10 mouse cellular contexts compared by ENCODE assay signal in genomic region chr7:28593206-28594111, GRCm38 (mm10). TPM values are rescaled to one million over a fixed set of nuclear protein-coding genes. Genes with fewer than 3 reads are reported as not detected.
DNase-seq lines count a peak whose midpoint lies in the region; ATAC-seq and TF ChIP-seq lines count a peak whose summit lies in the region.
"Had no signal": no experiment of that assay in that cellular context is flagged by ENCODE, and none has a peak within 500 bp of the region (broad histone marks: within the 10 kb centered on the region; RNA-seq: fewer than 3 reads in every experiment).

No protein-coding gene starts in this region.

- no peak for TF ChIP-seq CTCF in bone marrow macrophage, adult 2 months (IDR thresholded peaks at IDR 0.05; ENCODE audit: low read depth, low read length)
- TF ChIP-seq CTCF in lung, postnatal 0 days (IDR thresholded peaks at IDR 0.05) = no peak

- no peak for TF ChIP-seq POLR2A in bone marrow macrophage, adult 2 months (IDR thresholded peaks at IDR 0.05; ENCODE audit: borderline replicate concordance, low read depth, low read length)

- H3K4me2 ChIP-seq in hindbrain, embryonic 11.5 days (replicated peaks; ENCODE audit: low read depth, low read length) = no peak overlapping the region
- no peak overlapping the region for H3K4me2 ChIP-seq in hindbrain, embryonic 16.5 days (ENCODE audit: low read length)
- 0 out of 2 replicates have a peak overlapping the region, but pooled peaks have one; percentile 1 for H3K4me2 ChIP-seq in lung, postnatal 0 days (replicated peaks; ENCODE audit: low read depth, low read length)

- no peaks in the 10 kb centered on the region for H3K9me3 ChIP-seq in hindbrain, embryonic 11.5 days (ENCODE audit: control insufficient read depth, low read length)
- no peaks in the 10 kb centered on the region for H3K9me3 ChIP-seq in hindbrain, embryonic 16.5 days (ENCODE audit: control insufficient read depth, low read length)
- no peaks in the 10 kb centered on the region for H3K9me3 ChIP-seq in lung, postnatal 0 days (ENCODE audit: low read length)

- peaks cover 12% of the 10 kb centered on the region for H3K4me1 ChIP-seq in hindbrain, embryonic 11.5 days (replicated peaks; ENCODE audit: control insufficient read depth, insufficient read depth, low read length)
- peaks cover 28% of the 10 kb centered on the region for H3K4me1 ChIP-seq in hindbrain, embryonic 16.5 days (ENCODE audit: control insufficient read depth, insufficient read depth, low read depth, low read length)
- H3K4me1 ChIP-seq in bone marrow macrophage, adult 2 months (ENCODE audit: control insufficient read depth, insufficient read depth, low read length) = peaks cover 40% of the 10 kb centered on the region
- peaks cover 27% of the 10 kb centered on the region for H3K4me1 ChIP-seq in lung, postnatal 0 days (ENCODE audit: insufficient read depth, low read depth, low read length)

- ATAC-seq in hindbrain, embryonic 11.5 days (ENCODE audit: low FRiP score) = no peak
- ATAC-seq in hindbrain, embryonic 16.5 days = no peak
- no peak for ATAC-seq in lung, postnatal 0 days
- ATAC-seq: Patski had no signal

- 0 out of 2 replicates have a peak overlapping the region, but pooled peaks have one; percentile 15 for H3K9ac ChIP-seq in hindbrain, embryonic 11.5 days (ENCODE audit: low read depth, low read length)
- no peak overlapping the region for H3K9ac ChIP-seq in hindbrain, embryonic 16.5 days (ENCODE audit: low read depth, low read length)
- 0 out of 2 replicates have a peak overlapping the region, but pooled peaks have one; percentile 3 for H3K9ac ChIP-seq in lung, postnatal 0 days (replicated peaks; ENCODE audit: low read depth)

- no peak for DNase-seq in hindbrain, embryonic 11.5 days (ENCODE audit: low spot score)
- DNase-seq in heart, postnatal 14 days = peak; percentile 70 to 73
- peak; percentile 45 for DNase-seq in lung, postnatal 0 days (ENCODE audit: low spot score)
- no peak for DNase-seq in ovary, postnatal 14 days (ENCODE audit: low spot score)
- DNase-seq in cerebellum, postnatal 10 days = no peak
- DNase-seq in thymus, postnatal 14 days = no peak

- H3K36me3 ChIP-seq in hindbrain, embryonic 11.5 days (ENCODE audit: control insufficient read depth, insufficient read depth, low read length) = no peaks in the 10 kb centered on the region
- H3K36me3 ChIP-seq in hindbrain, embryonic 16.5 days (ENCODE audit: control insufficient read depth, insufficient read depth, low read length) = no peaks in the 10 kb centered on the region
- no peaks in the 10 kb centered on the region for H3K36me3 ChIP-seq in lung, postnatal 0 days (ENCODE audit: insufficient read depth, low read length)

- intact Hi-C loops in heart, postnatal 14 days (cut with DNase I) = no loop called here

- TF ChIP-seq EP300 in lung, postnatal 0 days (IDR thresholded peaks at IDR 0.05) = 0 out of 2 replicates have a peak, but pooled peaks have one; percentile 11

- H3K27me3 ChIP-seq in hindbrain, embryonic 11.5 days (ENCODE audit: control insufficient read depth, insufficient read depth, low read length) = no peaks in the 10 kb centered on the region
- no peaks in the 10 kb centered on the region for H3K27me3 ChIP-seq in hindbrain, embryonic 16.5 days (replicated peaks; ENCODE audit: control insufficient read depth, insufficient read depth, low read length)
- H3K27me3 ChIP-seq in lung, postnatal 0 days (replicated peaks; ENCODE audit: insufficient read depth, low read length) = no peaks in the 10 kb centered on the region
- H3K27me3 ChIP-seq: Patski had no signal

- H3K4me3 ChIP-seq in hindbrain, embryonic 11.5 days (ENCODE audit: low read depth, low read length) = no peak overlapping the region
- H3K4me3 ChIP-seq in hindbrain, embryonic 16.5 days (ENCODE audit: low read length) = no peak overlapping the region
- H3K4me3 ChIP-seq in bone marrow macrophage, adult 2 months (ENCODE audit: insufficient read depth, low read length) = no peak overlapping the region
- H3K4me3 ChIP-seq in lung, postnatal 0 days (ENCODE audit: low read depth, low read length) = no peak overlapping the region

- 47% methylated on average over 14 of the region's 14 CpGs for WGBS in hindbrain, embryonic 11.5 days
- WGBS in hindbrain, embryonic 16.5 days = 47% methylated on average over 14 of the region's 14 CpGs
- 31% methylated on average over 14 of the region's 14 CpGs for WGBS in lung, postnatal 0 days

- no peak overlapping the region for H3K27ac ChIP-seq in hindbrain, embryonic 11.5 days (ENCODE audit: low read depth, low read length)
- H3K27ac ChIP-seq in hindbrain, embryonic 16.5 days (ENCODE audit: low read depth, low read length) = no peak overlapping the region
- peak overlapping the region; percentile 7; the same call in 1 of the 2 replicates for H3K27ac ChIP-seq in bone marrow macrophage, adult 2 months (ENCODE audit: insufficient read depth, low read depth, low read length)
- H3K27ac ChIP-seq in lung, postnatal 0 days (ENCODE audit: low read length) = peak overlapping the region; percentile 38; the same call in 1 of the 2 replicates

RNA-seq across cellular contexts. Expression of gene Samd4b, which starts 4.5 kb away (rescaled TPM):
- 25.3 and 27.4 TPM in 2 replicates for polyA plus RNA-seq in hindbrain, embryonic 11.5 days (2014; fragmentation: Nextera tagmentation; extraction: Ambion mirVana)
- polyA plus RNA-seq in hindbrain, embryonic 16.5 days (2015; fragmentation: Nextera tagmentation; extraction: Ambion mirVana) = 11.1 and 23.4 TPM in 2 replicates
- polyA plus RNA-seq in bone marrow macrophage, adult 2 months (2012; ENCODE audit: insufficient read depth, insufficient read length, missing spikeins) = 39.4 and 47.4 TPM in 2 replicates
- 10 to 100 TPM; 32.1 to 32.4 TPM for total RNA-seq in heart, postnatal 14 days (2021)
- 12.9 and 13.4 TPM in 2 replicates for polyA plus RNA-seq in lung, postnatal 0 days (2015; fragmentation: Nextera tagmentation; extraction: Ambion mirVana)

RNA-seq across cellular contexts. Expression of gene Pak4, which starts 4.5 kb away (rescaled TPM):
- 30.5 and 32.6 TPM in 2 replicates for polyA plus RNA-seq in hindbrain, embryonic 11.5 days (2014; fragmentation: Nextera tagmentation; extraction: Ambion mirVana)
- polyA plus RNA-seq in hindbrain, embryonic 16.5 days (2015; fragmentation: Nextera tagmentation; extraction: Ambion mirVana) = 18.2 and 21.5 TPM in 2 replicates
- 10.7 and 11.7 TPM in 2 replicates for polyA plus RNA-seq in bone marrow macrophage, adult 2 months (2012; ENCODE audit: insufficient read depth, insufficient read length, missing spikeins)
- 1 to 10 TPM; 8.5 to 9.9 TPM for total RNA-seq in heart, postnatal 14 days (2021)
- polyA plus RNA-seq in lung, postnatal 0 days (2015; fragmentation: Nextera tagmentation; extraction: Ambion mirVana) = 36.3 and 38.2 TPM in 2 replicates

RNA-seq across cellular contexts. Expression of gene Acp7, which starts 37.7 kb away (rescaled TPM):
- polyA plus RNA-seq in hindbrain, embryonic 11.5 days (2014; fragmentation: Nextera tagmentation; extraction: Ambion mirVana) = not detected in 2 replicates
- polyA plus RNA-seq in hindbrain, embryonic 16.5 days (2015; fragmentation: Nextera tagmentation; extraction: Ambion mirVana) = 0.31 and 0.34 TPM in 2 replicates
- polyA plus RNA-seq in bone marrow macrophage, adult 2 months (2012; ENCODE audit: insufficient read depth, insufficient read length, missing spikeins) = not detected in 2 replicates
- total RNA-seq in heart, postnatal 14 days (2021) = not detected
- not detected in 2 replicates for polyA plus RNA-seq in lung, postnatal 0 days (2015; fragmentation: Nextera tagmentation; extraction: Ambion mirVana)
- polyA plus RNA-seq: gonadal fat pad, adult 2 months; Patski had no signal

RNA-seq across cellular contexts. Expression of gene Nccrp1, which starts 46.4 kb away (rescaled TPM):
- polyA plus RNA-seq in hindbrain, embryonic 11.5 days (2014; fragmentation: Nextera tagmentation; extraction: Ambion mirVana) = not detected in 2 replicates
- 0.14 TPM in 1 of 2 replicates, not detected in the other for polyA plus RNA-seq in hindbrain, embryonic 16.5 days (2015; fragmentation: Nextera tagmentation; extraction: Ambion mirVana)
- polyA plus RNA-seq in bone marrow macrophage, adult 2 months (2012; ENCODE audit: insufficient read depth, insufficient read length, missing spikeins) = not detected in 2 replicates
- total RNA-seq in heart, postnatal 14 days (2021) = not detected
- polyA plus RNA-seq in lung, postnatal 0 days (2015; fragmentation: Nextera tagmentation; extraction: Ambion mirVana) = not detected in 2 replicates
- polyA plus RNA-seq: Patski had no signal

RNA-seq across cellular contexts. Expression of gene Sycn, which starts 52.8 kb away (rescaled TPM):
- polyA plus RNA-seq in hindbrain, embryonic 11.5 days (2014; fragmentation: Nextera tagmentation; extraction: Ambion mirVana) = not detected in 2 replicates
- polyA plus RNA-seq in hindbrain, embryonic 16.5 days (2015; fragmentation: Nextera tagmentation; extraction: Ambion mirVana) = not detected in 2 replicates
- not detected in 2 replicates for polyA plus RNA-seq in bone marrow macrophage, adult 2 months (2012; ENCODE audit: insufficient read depth, insufficient read length, missing spikeins)
- not detected for total RNA-seq in heart, postnatal 14 days (2021)
- not detected in 2 replicates for polyA plus RNA-seq in lung, postnatal 0 days (2015; fragmentation: Nextera tagmentation; extraction: Ambion mirVana)
- polyA plus RNA-seq: Patski had no signal

Comparison
In these comparisons a context has a peak if more than half of its experiments do, and no peak if none do; other contexts are left out.
1. DNase-seq: peak in heart, postnatal 14 days (2 of 2) and lung, postnatal 0 days (single experiment); none in hindbrain, embryonic 11.5 days (single experiment), ovary, postnatal 14 days (single experiment), cerebellum, postnatal 10 days (0 of 2) and thymus, postnatal 14 days (single experiment).
2. H3K27ac ChIP-seq: peak in bone marrow macrophage, adult 2 months (single experiment) and lung, postnatal 0 days (single experiment); none in hindbrain, embryonic 11.5 days (single experiment) and hindbrain, embryonic 16.5 days (single experiment).